Mouse (Mus musculus) heart, postnatal 14 days (tissue): ENCODE measurements at regions not wholly inside any gene's neighbourhood (a gene's known extent, or its start where the extent isn't known, plus 50 kb on each side); places are given as distances from the start of the nearest gene placed in this dataset.

ENCODE experiments used
- DNase-seq, 2 experiments: peaks; one replicate each; pipeline ENCODE4 v3.0.0; 2021 to 2022
- intact Hi-C: fragments of 180-260 bp; cut with DNase I; formaldehyde crosslinking; loops from one replicate; pipeline ENCODE4 v1.15.1; 2025

- DNase-seq = no peak
- intact Hi-C loops = loop anchor here (10.0 kb wide), 1 partner anchor 417 kb away; no protein-coding TSS in a partner anchor
These were observed 239.0 kb downstream of the Cxcl12 start for GRCm38 (mm10) chr6:117407206-117407858.

GRCm38 (mm10) chr6:117407953-117408352, 239.6 kb downstream of the Cxcl12 start:
- intact Hi-C loops = loop anchor here (10.0 kb wide), 1 partner anchor 417 kb away; no protein-coding TSS in a partner anchor
- no peak for DNase-seq

- intact Hi-C loops = loop anchor here (10.0 kb wide), 1 partner anchor 416 kb away; no protein-coding TSS in a partner anchor
- DNase-seq = no peak
These were observed 240.8 kb downstream of the Cxcl12 start for GRCm38 (mm10) chr6:117408971-117409783.

DNA sequence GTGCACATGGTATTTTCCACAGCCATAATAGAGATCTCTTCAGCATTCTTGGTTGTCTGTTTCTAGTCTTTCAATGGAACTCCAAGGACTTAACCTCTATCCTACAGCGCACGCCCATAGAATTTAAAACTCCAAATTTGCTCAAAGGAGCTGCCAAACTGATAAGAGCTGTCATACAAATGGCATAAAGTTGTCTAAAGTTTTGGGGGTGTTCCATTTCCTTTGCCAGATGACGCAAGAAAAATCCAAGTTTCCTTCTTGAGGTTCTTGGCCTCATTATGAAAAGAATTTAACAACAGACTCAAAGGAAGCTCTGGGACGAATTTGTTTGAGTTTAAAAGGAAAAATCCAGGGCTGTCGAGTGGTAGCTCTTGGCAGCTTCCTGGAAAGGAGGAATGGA, 246.6 kb downstream of the Cxcl12 start:
- intact Hi-C loops = loop anchor here (5.0 kb wide), 2 partner anchors 43 to 137 kb away; no protein-coding TSS in a partner anchor
- DNase-seq = no peak

- intact Hi-C loops = no loop called here
- DNase-seq = no peak
These were observed 247.6 kb downstream of the Cxcl12 start for GRCm38 (mm10) chr6:117415901-117416300.

DNA sequence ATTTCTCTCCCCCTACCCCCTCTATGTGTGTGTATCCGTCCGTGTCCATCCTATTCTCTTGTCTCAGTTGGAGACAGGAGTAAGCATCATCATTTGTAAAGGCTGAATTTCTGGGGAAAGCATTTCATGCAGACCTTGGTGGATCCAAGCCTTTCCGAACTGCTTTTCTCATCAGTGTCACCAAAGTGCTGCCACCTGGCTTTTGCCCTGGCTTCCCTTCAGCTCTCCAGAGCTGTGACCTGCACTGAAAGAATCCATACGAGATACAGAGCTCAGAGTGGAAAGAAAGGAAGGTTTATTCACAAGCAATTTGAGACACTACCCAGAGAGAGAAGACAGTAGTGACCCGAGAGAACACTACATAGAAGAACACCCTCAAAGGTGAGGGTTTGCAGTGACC, 248.1 kb downstream of the Cxcl12 start:
- no peak for DNase-seq
- intact Hi-C loops = no loop called here

DNA sequence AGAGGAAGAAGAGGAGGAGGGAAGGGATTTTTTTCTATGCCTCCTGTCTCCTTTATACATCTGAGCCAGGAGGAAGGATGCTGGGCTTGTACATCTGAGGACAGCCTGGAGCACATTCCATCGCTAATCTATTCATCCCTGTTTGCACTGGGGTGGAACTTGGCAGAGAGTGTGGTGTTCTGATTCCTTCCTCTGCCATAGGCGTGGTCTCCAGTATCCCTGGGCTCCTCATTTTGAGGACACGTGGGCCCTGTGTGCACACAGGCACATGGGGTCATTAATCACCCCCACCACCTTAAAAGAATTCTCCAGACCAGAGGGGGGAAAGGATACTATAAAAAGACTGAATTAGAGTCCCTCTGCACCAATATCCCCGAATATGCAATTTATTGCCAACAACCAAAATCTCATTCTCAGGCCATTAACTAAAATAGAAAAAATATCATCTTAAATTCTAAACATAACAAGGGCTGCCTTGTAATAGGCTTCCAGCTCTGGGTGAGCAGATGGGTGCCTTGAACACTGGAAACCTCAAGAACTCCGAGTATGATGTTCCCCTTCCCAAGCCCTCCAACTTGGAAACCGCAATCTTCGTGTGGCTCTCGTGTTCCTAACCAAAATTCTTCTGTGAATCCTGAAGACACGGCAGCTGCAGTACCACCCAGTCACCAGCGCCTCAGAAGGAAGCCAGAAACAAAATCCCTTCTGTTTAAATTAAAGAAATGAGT, 254.7 kb downstream of the Cxcl12 start:
- DNase-seq = no peak
- intact Hi-C loops = no loop called here

DNA sequence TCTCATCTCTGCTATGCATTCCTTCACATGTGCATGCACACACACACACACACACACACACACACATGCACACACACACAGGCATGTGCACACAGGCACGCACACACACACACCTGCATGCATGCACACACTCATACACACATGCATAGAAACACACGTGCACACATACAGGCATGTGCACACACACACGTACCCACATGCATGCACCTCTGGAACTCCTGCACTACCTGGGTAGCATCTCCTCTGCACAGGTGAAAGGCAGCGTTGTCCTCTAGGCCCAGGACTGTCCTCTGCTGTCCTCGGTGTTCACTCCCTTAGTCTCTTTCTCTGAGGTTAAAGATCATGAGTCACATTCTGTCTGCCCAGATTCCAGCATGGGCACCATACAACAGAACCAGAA, 258.0 kb downstream of the Cxcl12 start:
- intact Hi-C loops = no loop called here
- no peak for DNase-seq

GRCm38 (mm10) chr6:117427351-117428142, 259.2 kb downstream of the Cxcl12 start:
- DNase-seq = peak; percentile 29 to 51
- intact Hi-C loops = no loop called here

- intact Hi-C loops = no loop called here
- no peak for DNase-seq
These were observed 260.1 kb downstream of the Cxcl12 start for GRCm38 (mm10) chr6:117428441-117428840.

GRCm38 (mm10) chr6:117430876-117431781, 262.8 kb downstream of the Cxcl12 start:
- DNase-seq = peak; percentile 23 to 51
- intact Hi-C loops = loop anchor here (5.0 kb wide), 1 partner anchor 259 kb away; no protein-coding TSS in a partner anchor

DNA sequence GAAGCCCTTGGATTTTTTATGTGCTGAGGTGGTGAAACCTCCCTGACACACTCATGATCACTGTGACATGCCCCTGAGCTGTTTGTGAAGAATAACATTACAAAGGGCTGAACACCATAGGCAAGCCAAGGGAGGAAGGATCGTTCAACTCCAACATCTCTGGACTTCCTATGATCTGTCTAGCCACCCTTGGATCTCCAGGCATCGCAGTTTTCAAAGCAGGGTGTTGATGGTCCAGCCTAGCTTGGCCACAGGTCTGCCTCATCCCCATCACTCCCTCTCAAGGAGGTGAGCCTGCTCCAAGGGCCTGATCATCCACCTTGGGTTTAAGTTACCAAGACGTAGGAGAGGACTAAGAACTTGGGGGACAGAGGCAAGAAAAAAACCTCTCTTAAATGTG, 268.5 kb downstream of the Cxcl12 start:
- DNase-seq = no peak

GRCm38 (mm10) chr6:117437411-117438101, 269.2 kb downstream of the Cxcl12 start:
- intact Hi-C loops = loop anchor here (5.0 kb wide), 1 partner anchor 135 kb away; no protein-coding TSS in a partner anchor
- peak; percentile 83 to 86 for DNase-seq

More for the DNA sequence above, 268.5 kb downstream of the Cxcl12 start:
- intact Hi-C loops = loop anchor here (5.0 kb wide), 1 partner anchor 135 kb away; no protein-coding TSS in a partner anchor

- intact Hi-C loops = no loop called here
These were observed 280.3 kb downstream of the Cxcl12 start for GRCm38 (mm10) chr6:117448652-117449051.

DNA sequence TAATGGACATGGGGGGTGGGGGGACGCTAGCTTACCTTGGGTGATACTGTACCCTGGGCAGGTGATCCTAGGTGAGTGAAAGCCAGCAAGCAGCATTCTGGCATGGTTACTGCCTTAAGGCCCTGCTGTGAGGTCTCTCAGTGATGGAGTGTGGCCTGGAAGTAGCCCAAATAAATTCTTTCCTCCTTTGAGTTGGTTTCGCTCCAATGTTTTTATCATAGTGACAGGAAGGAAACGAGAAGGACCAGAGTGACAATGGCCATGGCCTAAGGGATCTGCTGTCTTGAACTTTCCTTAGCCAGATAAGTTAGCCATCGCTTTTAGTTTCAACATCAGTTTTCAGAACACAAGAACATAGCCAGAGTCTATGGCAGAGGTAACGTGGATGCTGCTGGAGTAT, 282.7 kb downstream of the Cxcl12 start:
- no peak for DNase-seq
- intact Hi-C loops = no loop called here

More at GRCm38 (mm10) chr6:117448652-117449051, 280.3 kb downstream of the Cxcl12 start:
- DNase-seq = no peak

GRCm38 (mm10) chr6:117460193-117460592, 291.9 kb downstream of the Cxcl12 start:
- no peak for DNase-seq
- intact Hi-C loops = no loop called here

DNA sequence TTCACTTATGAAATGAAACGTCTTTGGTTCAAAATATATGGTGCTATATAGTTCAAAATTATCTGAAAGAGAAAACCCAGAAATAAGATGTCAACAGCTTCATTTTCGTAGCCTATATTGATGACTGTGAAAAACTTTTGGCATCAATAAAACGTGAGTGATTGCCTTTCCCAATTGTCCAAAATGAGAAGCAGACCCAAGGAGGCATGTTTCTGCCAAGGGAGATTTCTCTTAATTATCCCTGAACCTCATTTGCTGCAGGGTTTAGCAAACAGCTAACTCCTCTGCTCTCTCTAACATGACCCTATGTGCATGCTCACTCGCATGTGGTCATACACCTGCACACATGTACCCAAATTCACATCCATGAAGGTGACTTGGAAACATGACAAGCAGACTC, 296.8 kb downstream of the Cxcl12 start:
- intact Hi-C loops = no loop called here
- DNase-seq = no peak

- intact Hi-C loops = no loop called here
- DNase-seq = no peak
These were observed 297.4 kb downstream of the Cxcl12 start for GRCm38 (mm10) chr6:117465606-117466174.
